Mouse (Mus musculus) hindbrain, embryonic 15.5 days (tissue): ENCODE measurements around the gene Kcnk12. TPM values are rescaled to one million over a fixed set of nuclear protein-coding genes. Genes with fewer than 3 reads are reported as not detected.

Source experiments
- ATAC-seq: fragments of 200-750 bp; cut with Nextera tagmentation; 2 replicates; pipeline ENCODE4 v1.8.0; 2017; ENCODE audit warnings: low read depth, moderate number of reproducible peaks, moderate TSS enrichment; ENCODE audit not compliant: low FRiP score
- H3K27ac ChIP-seq: fragments of 300-500 bp; sonication (generic); replicated peaks from 2 replicates; pipeline ENCODE4 v1.5.1; 2015; ENCODE audit warnings: mild to moderate bottlenecking, inconsistent platforms
- H3K27me3 ChIP-seq: fragments of 300-500 bp; sonication (generic); 2 replicates; pipeline ENCODE4 v1.6.1; 2015; ENCODE audit warnings: control low read depth, inconsistent platforms
- H3K36me3 ChIP-seq: fragments of 300-500 bp; sonication (generic); 2 replicates; pipeline ENCODE4 v1.6.1; 2015; ENCODE audit warnings: control low read depth, inconsistent platforms
- H3K4me1 ChIP-seq: fragments of 300-500 bp; sonication (generic); replicated peaks from 2 replicates; pipeline ENCODE4 v1.6.1; 2015; ENCODE audit warnings: control low read depth, inconsistent platforms
- H3K4me2 ChIP-seq: fragments of 300-500 bp; sonication (generic); 2 replicates; pipeline ENCODE4 v1.6.1; 2015; ENCODE audit warnings: moderate library complexity, mild to moderate bottlenecking, inconsistent platforms
- H3K4me3 ChIP-seq: fragments of 300-500 bp; sonication (generic); 2 replicates; pipeline ENCODE4 v1.5.1; 2015; ENCODE audit warnings: mild to moderate bottlenecking, inconsistent platforms
- H3K9ac ChIP-seq: fragments of 300-500 bp; sonication (generic); 2 replicates; pipeline ENCODE4 v1.6.1; 2015; ENCODE audit warnings: inconsistent platforms
- H3K9me3 ChIP-seq: fragments of 300-500 bp; sonication (generic); 2 replicates; pipeline ENCODE4 v1.6.1; 2016; ENCODE audit warnings: control low read depth, inconsistent platforms
- WGBS: fragments of 180-500 bp; shearing (Covaris S2); methylation state at CpG from one replicate; pipeline ENCODE4 v1.1.7; 2015; 5-methylcytosine and 5-hydroxymethylcytosine counted together
- polyA plus RNA-seq: library from polyadenylated mRNA; unstranded; fragments of >200 nt; fragmentation: Nextera tagmentation; extraction: Ambion mirVana; gene quantifications from 2 replicates; pipeline ENCODE4 v1.2.1, GENCODE M21; 2015

Kcnk12 gene
- polyA plus RNA-seq, 1 experiment from 2014 or later = 1.2 TPM

DNA sequence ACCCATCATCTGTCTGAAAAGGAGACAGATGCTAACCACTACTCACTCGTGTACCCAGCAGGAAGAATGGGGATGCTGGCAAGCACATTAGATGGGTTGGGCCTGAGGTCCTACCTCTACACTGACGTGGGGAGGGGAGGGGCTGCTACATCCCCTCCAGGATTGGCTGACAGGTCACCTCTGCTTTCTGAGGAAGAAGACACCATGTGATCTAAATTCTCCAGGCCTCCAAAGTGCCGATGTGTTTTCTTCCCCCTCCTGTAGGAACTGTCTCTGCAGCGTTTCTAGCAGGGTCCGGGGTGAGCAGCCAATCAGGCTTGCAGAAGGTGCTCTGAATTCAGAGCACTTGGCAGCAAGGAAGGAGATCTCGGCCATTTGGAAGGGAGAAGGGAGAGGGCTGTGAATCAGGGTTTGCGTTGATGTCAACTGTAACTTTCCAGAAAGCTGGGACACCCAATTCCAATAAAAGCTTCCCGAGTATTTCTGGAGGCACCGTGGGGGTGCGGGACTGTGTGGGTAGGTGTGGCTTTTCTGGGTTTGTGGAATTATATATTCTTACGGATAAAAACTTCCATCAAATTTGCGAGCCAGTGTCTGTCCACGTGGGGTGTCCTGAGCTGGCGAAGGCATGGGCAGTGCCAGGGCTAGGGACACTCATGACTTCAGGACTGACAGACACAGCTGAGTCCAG is 13.5 kb downstream of the Kcnk12 start:
- Histone ChIP-seq H3K36me3 (no peaks in the 10 kb centered on the region), H3K27ac (no peak overlapping the region), H3K9ac (no peak overlapping the region), H3K4me3 (no peak overlapping the region), H3K4me2 (no peak overlapping the region), H3K27me3 (no peaks in the 10 kb centered on the region), H3K9me3 (no peaks in the 10 kb centered on the region), H3K4me1 (no peaks in the 10 kb centered on the region)
- no peak for ATAC-seq
- WGBS = 69% methylated on average over 14 of the region's 14 CpGs

DNA sequence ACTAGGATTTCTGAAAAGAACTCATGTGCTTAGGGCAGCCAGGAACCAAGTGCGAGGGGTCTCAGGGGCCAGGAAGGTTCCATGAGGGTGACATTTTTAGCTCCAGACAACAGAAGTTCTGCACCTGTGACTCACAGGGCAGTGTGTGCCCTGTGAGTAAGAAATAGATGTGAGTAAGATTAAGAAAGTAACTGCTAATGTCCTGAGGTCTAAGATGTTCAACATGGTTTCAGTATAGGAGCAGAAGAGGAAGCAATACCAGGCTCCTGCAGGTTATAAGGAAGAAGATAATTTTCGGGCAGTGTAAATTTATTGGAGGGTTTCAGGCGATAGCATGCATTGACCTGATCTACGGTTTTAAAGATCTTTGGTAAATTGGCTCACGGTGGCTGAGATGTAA is 16.6 kb downstream of the Kcnk12 start:
- 93% methylated on average over 5 of the region's 5 CpGs for WGBS
- ATAC-seq = no peak

DNA sequence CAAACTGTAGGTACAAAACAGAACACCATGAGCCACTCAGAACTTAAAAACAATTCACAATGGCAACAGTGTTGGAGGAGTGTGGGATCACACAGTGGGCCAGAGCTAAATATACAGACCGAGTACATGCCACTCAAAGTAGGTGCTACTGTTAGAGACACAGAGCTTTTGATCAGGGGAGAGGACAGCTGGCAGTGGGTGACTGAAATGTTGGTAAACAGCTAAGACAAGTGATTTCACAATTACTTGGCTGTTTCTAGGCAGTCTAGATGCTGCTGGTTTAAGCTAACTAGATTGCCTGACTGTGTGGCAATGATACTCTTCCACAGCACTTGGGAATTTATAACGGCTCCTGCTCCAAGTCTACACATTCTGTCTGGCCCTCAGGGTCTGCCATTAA is 17.6 kb downstream of the Kcnk12 start:
- Histone ChIP-seq H3K36me3 (no peaks in the 10 kb centered on the region), H3K27me3 (no peaks in the 10 kb centered on the region), H3K9me3 (no peaks in the 10 kb centered on the region), H3K27ac (no peak overlapping the region), H3K4me1 (no peaks in the 10 kb centered on the region), H3K4me3 (no peak overlapping the region), H3K4me2 (no peak overlapping the region), H3K9ac (no peak overlapping the region)
- no peak for ATAC-seq
- 52% methylated on average over 2 of the region's 2 CpGs for WGBS

More for the DNA sequence above, 16.6 kb downstream of the Kcnk12 start:
- no peak overlapping the region for H3K4me3 ChIP-seq
- no peaks in the 10 kb centered on the region for H3K9me3 ChIP-seq
- no peak overlapping the region for H3K4me2 ChIP-seq
- H3K27ac ChIP-seq = no peak overlapping the region
- H3K36me3 ChIP-seq = no peaks in the 10 kb centered on the region
- no peaks in the 10 kb centered on the region for H3K27me3 ChIP-seq
- no peak overlapping the region for H3K9ac ChIP-seq
- no peaks in the 10 kb centered on the region for H3K4me1 ChIP-seq

DNA sequence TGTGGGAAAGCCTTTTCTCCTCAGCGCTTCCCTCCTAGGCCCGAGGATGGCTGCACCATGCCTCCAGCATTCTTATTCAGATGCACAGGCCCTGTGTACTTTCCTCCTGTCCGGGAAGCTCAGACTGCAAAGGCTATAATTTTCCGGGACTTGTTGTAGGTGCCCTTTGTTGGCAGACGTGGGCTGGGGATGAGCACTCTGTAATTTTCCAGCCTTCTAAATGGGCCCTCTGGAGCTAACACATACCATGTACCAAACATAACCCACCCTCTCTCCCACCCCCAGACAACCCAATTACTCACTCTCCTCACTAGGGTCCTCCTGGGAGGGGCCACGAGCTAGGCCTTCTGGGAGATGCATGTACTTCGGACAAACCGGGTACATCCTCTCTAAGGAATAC is 22.8 kb downstream of the Kcnk12 start:
- no peak overlapping the region for H3K27ac ChIP-seq
- H3K27me3 ChIP-seq = no peaks in the 10 kb centered on the region
- H3K4me3 ChIP-seq = no peak overlapping the region
- H3K9ac ChIP-seq = no peak overlapping the region
- no peak for ATAC-seq
- no peaks in the 10 kb centered on the region for H3K4me1 ChIP-seq
- no peak overlapping the region for H3K4me2 ChIP-seq
- H3K36me3 ChIP-seq = no peaks in the 10 kb centered on the region
- 86% methylated on average over 8 of the region's 8 CpGs for WGBS
- no peaks in the 10 kb centered on the region for H3K9me3 ChIP-seq

DNA sequence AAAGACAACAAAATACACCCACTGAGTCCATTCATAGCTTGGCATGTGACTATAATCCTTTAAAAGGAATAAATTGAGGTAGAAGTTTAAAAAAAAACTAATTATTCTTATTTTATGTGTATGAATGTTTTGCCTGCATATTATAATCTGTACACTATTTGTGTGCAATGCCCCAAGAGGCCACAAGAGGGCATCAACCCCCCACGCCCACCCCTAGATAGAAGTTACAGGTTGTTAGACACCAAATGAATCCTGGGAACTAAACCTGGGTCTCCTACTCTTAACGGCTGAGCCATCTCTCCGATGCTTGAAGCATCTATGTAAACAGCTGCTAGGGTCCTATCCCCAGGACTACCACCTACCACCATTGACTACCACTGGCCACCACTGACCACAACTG is 24.6 kb downstream of the Kcnk12 start:
- Histone ChIP-seq H3K36me3 (no peaks in the 10 kb centered on the region), H3K4me1 (no peaks in the 10 kb centered on the region), H3K4me3 (no peak overlapping the region), H3K4me2 (no peak overlapping the region), H3K27ac (no peak overlapping the region), H3K9me3 (no peaks in the 10 kb centered on the region), H3K27me3 (no peaks in the 10 kb centered on the region), H3K9ac (no peak overlapping the region)
- 74% methylated on average over 3 of the region's 3 CpGs for WGBS
- ATAC-seq = no peak

DNA sequence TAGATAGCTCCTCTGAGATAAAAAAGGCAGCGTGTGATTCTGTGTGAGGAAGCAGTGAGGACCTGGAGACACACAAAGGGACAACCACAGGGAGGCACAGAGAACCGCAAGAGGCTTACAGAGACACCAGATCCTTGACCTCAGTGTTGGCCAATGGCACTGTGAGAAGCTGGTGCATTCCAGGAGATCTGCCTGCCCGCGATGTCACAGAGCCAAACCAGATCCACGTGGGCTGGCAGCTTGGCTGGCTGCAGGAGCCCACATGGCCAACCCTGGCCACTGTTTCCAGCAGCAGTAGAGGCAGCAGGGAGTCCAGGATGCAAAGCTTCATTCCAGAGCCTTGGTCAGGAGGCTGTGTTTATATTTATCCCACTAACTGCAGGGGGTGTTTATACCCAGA is 27.0 kb downstream of the Kcnk12 start:
- H3K36me3 ChIP-seq = no peaks in the 10 kb centered on the region
- no peak overlapping the region for H3K4me3 ChIP-seq
- H3K27me3 ChIP-seq = no peaks in the 10 kb centered on the region
- no peak for ATAC-seq
- no peaks in the 10 kb centered on the region for H3K4me1 ChIP-seq
- no peak overlapping the region for H3K4me2 ChIP-seq
- no peaks in the 10 kb centered on the region for H3K9me3 ChIP-seq
- H3K27ac ChIP-seq = no peak overlapping the region
- WGBS = 42% methylated on average over 5 of the region's 5 CpGs
- H3K9ac ChIP-seq = no peak overlapping the region

DNA sequence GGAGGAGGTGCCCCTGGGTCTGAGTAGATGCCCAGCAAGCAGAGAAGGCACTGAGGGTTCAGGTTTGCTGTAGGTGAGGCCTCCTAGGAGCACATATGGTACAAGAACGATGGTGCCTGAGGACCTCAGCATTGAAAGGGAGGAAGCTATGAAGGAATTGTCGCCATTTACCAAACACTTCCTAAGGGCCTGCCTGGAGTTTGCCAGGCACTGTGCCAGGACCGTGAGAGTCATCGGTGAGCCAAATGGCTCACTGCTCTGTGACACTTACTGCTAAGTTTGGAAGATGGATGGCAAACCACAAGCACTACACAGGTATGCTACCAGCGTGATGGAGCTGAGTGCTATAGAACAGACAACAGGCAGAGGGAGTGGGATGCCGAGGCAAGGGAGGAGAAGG is 30.9 kb downstream of the Kcnk12 start:
- WGBS = 87% methylated on average over 6 of the region's 6 CpGs
- Histone ChIP-seq H3K27me3 (no peaks in the 10 kb centered on the region), H3K9me3 (no peaks in the 10 kb centered on the region), H3K4me1 (no peaks in the 10 kb centered on the region), H3K4me3 (no peak overlapping the region), H3K9ac (no peak overlapping the region), H3K4me2 (no peak overlapping the region), H3K27ac (no peak overlapping the region), H3K36me3 (no peaks in the 10 kb centered on the region)
- ATAC-seq = no peak

DNA sequence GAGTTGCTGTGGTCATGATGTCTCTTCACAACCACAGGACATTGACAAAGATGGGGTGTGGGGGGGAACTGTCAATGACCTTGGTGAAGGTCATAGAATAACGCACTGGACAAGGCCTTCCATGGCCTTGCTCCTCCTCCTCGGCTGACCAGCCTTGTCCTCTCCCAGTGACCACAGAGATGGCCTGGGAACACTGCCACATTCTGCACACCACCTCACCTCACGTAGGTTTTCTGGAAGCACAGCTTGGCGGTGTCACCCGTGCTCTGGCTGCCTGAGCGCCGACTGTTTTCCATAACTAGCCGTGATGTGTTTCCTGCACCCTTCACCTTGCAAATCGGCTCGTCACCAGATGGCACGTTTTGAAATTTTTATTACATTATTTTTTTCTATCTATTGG is 32.8 kb downstream of the Kcnk12 start:
- H3K27ac ChIP-seq = no peak overlapping the region
- H3K27me3 ChIP-seq = no peaks in the 10 kb centered on the region
- no peak for ATAC-seq
- no peaks in the 10 kb centered on the region for H3K36me3 ChIP-seq
- H3K4me3 ChIP-seq = no peak overlapping the region
- 94% methylated on average over 11 of the region's 11 CpGs for WGBS
- H3K9me3 ChIP-seq = no peaks in the 10 kb centered on the region
- no peaks in the 10 kb centered on the region for H3K4me1 ChIP-seq
- H3K9ac ChIP-seq = no peak overlapping the region
- no peak overlapping the region for H3K4me2 ChIP-seq

DNA sequence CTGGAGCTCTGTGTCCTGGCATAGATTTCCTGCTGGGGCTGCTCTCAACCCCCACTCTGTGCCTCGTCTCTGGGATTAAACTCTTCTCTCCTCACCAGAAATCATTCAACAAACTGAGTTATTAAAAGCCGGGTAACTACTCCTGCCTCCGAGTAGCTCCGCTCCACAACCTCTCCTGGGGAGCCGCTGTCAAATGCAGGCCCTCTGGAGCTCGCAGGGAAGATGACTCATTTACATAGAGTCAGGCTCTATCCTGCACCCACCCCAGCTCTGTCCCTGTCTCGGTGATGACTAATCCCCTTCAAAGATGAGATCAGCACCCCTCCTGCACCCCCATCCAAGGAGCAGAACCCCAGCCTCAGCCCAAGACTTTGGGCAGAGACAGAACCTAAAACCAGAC is 34.6 kb downstream of the Kcnk12 start:
- no peaks in the 10 kb centered on the region for H3K27me3 ChIP-seq
- no peaks in the 10 kb centered on the region for H3K9me3 ChIP-seq
- WGBS = 41% methylated on average over 7 of the region's 7 CpGs
- H3K4me2 ChIP-seq = no peak overlapping the region
- H3K4me1 ChIP-seq = no peaks in the 10 kb centered on the region
- H3K36me3 ChIP-seq = no peaks in the 10 kb centered on the region
- no peak overlapping the region for H3K27ac ChIP-seq
- no peak for ATAC-seq
- no peak overlapping the region for H3K9ac ChIP-seq
- H3K4me3 ChIP-seq = no peak overlapping the region

DNA sequence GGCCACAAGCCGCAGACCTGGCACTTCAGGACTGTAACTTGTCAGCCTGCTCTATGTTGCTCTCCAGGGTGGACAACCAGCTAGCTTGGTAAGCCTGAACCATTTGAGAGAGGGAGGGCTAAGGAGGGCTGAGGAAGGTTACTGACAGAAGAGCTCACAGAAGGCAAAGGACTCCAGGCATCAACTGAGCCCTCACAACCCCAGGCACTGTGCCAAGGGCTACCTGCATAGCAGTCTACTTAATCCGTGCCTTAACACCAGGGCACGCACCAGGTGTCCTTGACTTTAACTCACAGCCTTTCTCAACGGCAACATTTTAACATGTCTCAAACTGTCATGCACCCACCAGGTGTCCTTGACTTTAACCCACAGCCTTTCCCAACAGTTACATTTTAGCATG is 37.5 kb downstream of the Kcnk12 start:
- Histone ChIP-seq H3K4me3 (no peak overlapping the region), H3K4me2 (no peak overlapping the region), H3K36me3 (no peaks in the 10 kb centered on the region), H3K4me1 (no peaks in the 10 kb centered on the region), H3K9me3 (no peaks in the 10 kb centered on the region), H3K27me3 (no peaks in the 10 kb centered on the region), H3K9ac (no peak overlapping the region), H3K27ac (no peak overlapping the region)
- no peak for ATAC-seq
- WGBS = 91% methylated on average over 4 of the region's 4 CpGs

DNA sequence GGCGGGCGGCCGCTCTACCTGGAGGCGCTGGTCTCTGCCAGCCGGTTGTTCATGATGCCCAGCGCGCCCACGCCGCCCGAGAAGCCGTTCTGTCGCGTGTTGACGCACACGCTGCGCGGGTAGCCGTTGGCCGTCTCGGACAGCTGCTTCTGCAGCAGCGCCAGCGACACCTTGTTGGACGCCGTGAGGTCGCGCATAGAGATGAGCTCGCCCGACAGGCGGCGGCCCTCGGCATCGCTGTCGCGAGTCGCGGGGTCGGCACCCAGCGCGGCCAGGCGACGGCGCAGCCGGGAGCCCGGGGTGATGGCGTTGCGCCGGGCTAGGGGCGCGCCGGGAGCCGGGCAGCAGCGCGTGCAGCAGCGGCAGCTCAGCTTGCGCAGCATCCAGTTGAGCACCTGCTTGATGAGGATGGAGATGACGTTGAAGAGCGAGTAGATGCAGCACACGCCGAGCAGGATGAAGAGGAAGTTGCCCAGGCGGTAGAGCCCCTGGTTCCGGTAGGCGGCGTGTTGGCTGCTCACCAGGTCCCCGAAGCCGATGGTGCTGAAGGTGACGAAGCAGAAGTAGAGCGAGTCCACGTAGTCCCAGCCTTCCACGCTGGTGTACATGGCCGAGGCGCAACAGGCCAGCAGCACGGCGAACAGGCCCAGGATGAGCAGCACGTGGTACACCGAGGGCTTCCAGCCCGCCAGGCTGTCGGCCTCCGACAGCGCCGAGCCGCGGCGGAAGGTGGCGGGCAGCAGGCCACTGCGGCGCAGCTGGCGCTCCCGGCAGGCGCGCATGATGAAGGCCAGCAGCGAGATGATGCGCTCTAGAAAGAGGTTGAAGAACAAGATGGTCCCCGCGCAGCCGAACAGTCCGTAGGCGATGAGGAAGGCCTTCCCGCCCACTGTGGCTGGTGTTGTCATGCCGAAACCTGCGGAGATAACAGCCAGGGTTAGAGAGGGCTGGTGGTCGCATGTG is 51.6 kb downstream of the Kcnk12 start:
- peak overlapping the region; percentile 57 for H3K9ac ChIP-seq
- peak overlapping the region; percentile 89 for H3K4me2 ChIP-seq
- ATAC-seq = peak; percentile 82
- H3K36me3 ChIP-seq = no peaks in the 10 kb centered on the region
- peak overlapping the region; percentile 82 for H3K27ac ChIP-seq
- WGBS = 2% methylated on average over 101 of the region's 101 CpGs
- H3K4me1 ChIP-seq = peaks cover 23% of the 10 kb centered on the region
- no peaks in the 10 kb centered on the region for H3K9me3 ChIP-seq
- H3K27me3 ChIP-seq = peaks cover 11% of the 10 kb centered on the region
- H3K4me3 ChIP-seq = peak overlapping the region; percentile 58
